Mouse (Mus musculus) thymus, adult 2 months (tissue): ENCODE measurements around the gene Gcc1.

Experiments used
- CTCF ChIP-seq: fragments of 200-500 bp; IDR thresholded peaks from 2 replicates; pipeline ENCODE4 v1.5.1; 2012; ENCODE audit warnings: mild to moderate bottlenecking, control low read depth, low read length, moderate library complexity, borderline replicate concordance; ENCODE audit not compliant: control insufficient read depth, poor library complexity, insufficient read depth; ENCODE audit errors: extremely low read depth
- POLR2A ChIP-seq: fragments of 200-500 bp; IDR thresholded peaks from 2 replicates; pipeline ENCODE4 v1.6.1; 2012; ENCODE audit warnings: mild to moderate bottlenecking, low read length, control low read depth, moderate library complexity; ENCODE audit not compliant: control insufficient read depth, poor library complexity, insufficient read depth; ENCODE audit errors: extremely low read depth

DNA sequence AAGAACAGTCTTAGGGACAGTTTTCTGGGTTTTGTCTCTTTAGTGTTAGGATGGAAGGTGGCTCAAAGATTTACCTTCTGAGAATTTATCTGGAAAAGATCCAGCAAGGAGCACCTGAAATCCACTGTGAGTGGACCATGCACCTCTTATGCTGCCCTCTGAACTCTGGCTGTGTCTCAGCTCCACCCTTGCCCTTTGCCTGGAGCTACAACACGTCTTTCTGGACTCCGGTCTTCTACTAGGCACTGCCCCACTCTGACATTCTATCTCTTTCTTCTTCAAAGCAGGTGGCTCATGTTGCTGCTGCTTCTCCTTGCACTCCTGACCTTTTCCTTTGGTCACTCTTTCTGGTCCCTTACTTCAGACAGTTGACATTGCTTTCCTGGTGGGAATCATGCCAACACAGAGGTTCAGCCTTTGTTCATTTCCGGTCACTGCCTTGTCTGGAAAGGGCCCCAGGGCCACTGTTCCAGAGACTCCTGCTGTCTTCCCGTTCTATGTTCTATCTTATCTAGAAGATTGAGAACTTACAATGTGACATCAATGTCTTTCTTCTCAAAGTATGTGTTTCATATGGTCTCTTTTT lies 41.9 kb upstream of the Gcc1 start:
- no peak for TF ChIP-seq CTCF
- no peak for TF ChIP-seq POLR2A
